Mouse (Mus musculus) bone marrow macrophage, adult 2 months (primary cell): ENCODE data around the gene Chchd6.

Experiments
- CTCF ChIP-seq: IDR thresholded peaks from 2 replicates; pipeline ENCODE4 v1.5.1; 2012; ENCODE audit warnings: low read depth, mild to moderate bottlenecking, low read length, moderate library complexity
- POLR2A ChIP-seq: IDR thresholded peaks from 2 replicates; pipeline ENCODE4 v1.6.1; 2012; ENCODE audit warnings: mild to moderate bottlenecking, low read depth, low read length, borderline replicate concordance

GRCm38 (mm10) chr6:89428661-89429375 is 166.6 kb downstream of the Chchd6 start:
- TF ChIP-seq CTCF, result no peak
- no peak for TF ChIP-seq POLR2A
